Mouse (Mus musculus): Measurements from ENCODE around the gene Gab1.

Gene Gab1

GRCm38 (mm10) chr8:80804066-80804619, 76.2 kb downstream of the Gab1 start:
- DNase-seq = no peak

- no peak for DNase-seq
Measured at GRCm38 (mm10) chr8:80798778-80799177, 81.5 kb downstream of the Gab1 start.

- no peak for DNase-seq
Measured at GRCm38 (mm10) chr8:80798198-80798777, 82.0 kb downstream of the Gab1 start.

GRCm38 (mm10) chr8:80796070-80796469, 84.2 kb downstream of the Gab1 start:
- no peak for DNase-seq

GRCm38 (mm10) chr8:80794585-80795509, 85.5 kb downstream of the Gab1 start:
- DNase-seq = no peak

GRCm38 (mm10) chr8:80793791-80794515, 86.4 kb downstream of the Gab1 start:
- peak; percentile 58 for DNase-seq

GRCm38 (mm10) chr8:80792214-80792613, 88.1 kb downstream of the Gab1 start:
- no peak for DNase-seq

GRCm38 (mm10) chr8:80789324-80789723, 91.0 kb downstream of the Gab1 start:
- no peak for DNase-seq

- DNase-seq = no peak
Measured at GRCm38 (mm10) chr8:80784559-80784958, 95.8 kb downstream of the Gab1 start.

GRCm38 (mm10) chr8:80783271-80783670, 97.0 kb downstream of the Gab1 start:
- DNase-seq = no peak

GRCm38 (mm10) chr8:80781338-80781737, 99.0 kb downstream of the Gab1 start:
- no peak for DNase-seq

- no peak for DNase-seq
Measured at GRCm38 (mm10) chr8:80780271-80780670, 100.0 kb downstream of the Gab1 start.

GRCm38 (mm10) chr8:80776436-80776835, 103.9 kb downstream of the Gab1 start:
- DNase-seq = peak; percentile 55

- peak; percentile 52 for DNase-seq
Measured at GRCm38 (mm10) chr8:80772732-80773460, 107.4 kb downstream of the Gab1 start.

GRCm38 (mm10) chr8:80768451-80768850, 111.9 kb downstream of the Gab1 start:
- DNase-seq = no peak

- peak; percentile 86 for DNase-seq
Measured at GRCm38 (mm10) chr8:80753017-80753715, 127.2 kb downstream of the Gab1 start.

- DNase-seq = no peak
Measured at GRCm38 (mm10) chr8:80752429-80752828, 127.9 kb downstream of the Gab1 start.

- no peak for DNase-seq
Measured at GRCm38 (mm10) chr8:80749091-80749490, 131.2 kb downstream of the Gab1 start.

GRCm38 (mm10) chr8:80739932-80740331, 140.4 kb downstream of the Gab1 start:
- DNase-seq = no peak

GRCm38 (mm10) chr8:80739155-80739924, 141.0 kb downstream of the Gab1 start, which contains the start of gene Smarca5:
Smarca5 (minus strand) TSS chr8:80739497.
- peak; percentile 96 for DNase-seq
